ENCODE assay signal across 11 mouse cellular contexts in genomic region chr6:71418874-71419273, GRCm38 (mm10). TPM values are rescaled to one million over a fixed set of nuclear protein-coding genes. Genes with fewer than 3 reads are reported as not detected.
DNase-seq lines count a peak whose midpoint lies in the region; ATAC-seq lines count a peak whose summit lies in the region.
"Had no signal": no experiment of that assay in that cellular context is flagged by ENCODE, and none has a peak within 500 bp of the region (broad histone marks: within the 10 kb centered on the region; RNA-seq: fewer than 3 reads in every experiment).

No protein-coding gene starts in this region.

- DNase-seq in kidney, postnatal 36 days = peak; percentile 21 to 43
- DNase-seq in kidney, postnatal 10 days = no peak
- peak; percentile 85 for DNase-seq in adipocyte (ENCODE audit: low spot score)
- peak; percentile 25 to 54 for DNase-seq in heart, adult 9 months (ENCODE audit: low spot score in 2 of 2)
- no peak for DNase-seq in ovary, adult 18-20 months (ENCODE audit: low spot score)
- no peak for DNase-seq in layer of hippocampus, adult 11-12 months (ENCODE audit: low spot score)
- DNase-seq: gastrocnemius, postnatal 25 days; layer of hippocampus, adult 9-11 months; thymus, adult 2 months had no signal

- peak; percentile 71 for ATAC-seq in monocyte, adult 5-6 weeks (replicated peaks; ENCODE audit: insufficient number of reproducible peaks, low FRiP score, low TSS enrichment, poor library complexity, severe bottlenecking)
- ATAC-seq: inflammation-experienced regulatory T-cells, adult 6 months had no signal

RNA-seq across cellular contexts. Expression of gene Rmnd5a, which starts 21.6 kb away (rescaled TPM):
- total RNA-seq in monocyte, adult 5-6 weeks (2017) = 50.1 to 58.5 TPM (median 56.7 TPM) in 3 replicates

RNA-seq across cellular contexts. Expression of gene Cd8a, which starts 45.6 kb away (rescaled TPM):
- total RNA-seq in monocyte, adult 5-6 weeks (2017) = 2.0 to 4.0 TPM in 2 of 3 replicates, not detected in the other

Comparison
In these comparisons a context has a peak if more than half of its experiments do, and no peak if none do; other contexts are left out.
1. DNase-seq: peak in kidney, postnatal 36 days (2 of 2), adipocyte (single experiment) and heart, adult 9 months (2 of 2); none in kidney, postnatal 10 days (single experiment), ovary, adult 18-20 months (single experiment) and layer of hippocampus, adult 11-12 months (single experiment).